Mouse (Mus musculus) neural tube, embryonic 14.5 days (tissue): ENCODE results near the gene Selenoi. TPM values are rescaled to one million over a fixed set of nuclear protein-coding genes. Genes with fewer than 3 reads are reported as not detected.
"Not testable (repeated sequence)": the region's sequence is repeated elsewhere in the genome, so short reads cannot be mapped to it uniquely, and the experiment has no call there.

ENCODE experiments used
- ATAC-seq: fragments of 200-750 bp; cut with Nextera tagmentation; 2 replicates; pipeline ENCODE4 v1.8.0; 2017; ENCODE audit warnings: low read depth, mild to moderate bottlenecking, moderate TSS enrichment, moderate library complexity
- H3K27ac ChIP-seq: fragments of 300-500 bp; sonication (generic); 2 replicates; pipeline ENCODE4 v1.5.1; 2014; ENCODE audit warnings: low read depth, mild to moderate bottlenecking, control low read depth, low read length, moderate library complexity, mixed read lengths
- H3K27me3 ChIP-seq: fragments of 300-500 bp; sonication (generic); 2 replicates; pipeline ENCODE4 v1.6.1; 2014; ENCODE audit warnings: low read length; ENCODE audit not compliant: control insufficient read depth, insufficient read depth
- H3K36me3 ChIP-seq: fragments of 300-500 bp; sonication (generic); 2 replicates; pipeline ENCODE4 v1.6.1; 2014; ENCODE audit warnings: low read length, mixed read lengths; ENCODE audit not compliant: control insufficient read depth, insufficient read depth
- H3K4me1 ChIP-seq: fragments of 300-500 bp; sonication (generic); 2 replicates; pipeline ENCODE4 v1.6.1; 2014; ENCODE audit warnings: low read length; ENCODE audit not compliant: control insufficient read depth, insufficient read depth
- H3K4me2 ChIP-seq: fragments of 300-500 bp; sonication (generic); 2 replicates; pipeline ENCODE4 v1.6.1; 2014; ENCODE audit warnings: mild to moderate bottlenecking, low read depth, low read length, control low read depth
- H3K4me3 ChIP-seq: fragments of 300-500 bp; sonication (generic); 2 replicates; pipeline ENCODE4 v1.5.1; 2014; ENCODE audit warnings: low read depth, low read length, control low read depth, mixed read lengths
- H3K9ac ChIP-seq: fragments of 300-500 bp; sonication (generic); replicated peaks from 2 replicates; pipeline ENCODE4 v1.6.1; 2014; ENCODE audit warnings: low read depth, mild to moderate bottlenecking, control low read depth, low read length, mixed read lengths
- H3K9me3 ChIP-seq: fragments of 300-500 bp; sonication (generic); 2 replicates; pipeline ENCODE4 v1.6.1; 2016; ENCODE audit warnings: low read length; ENCODE audit not compliant: control insufficient read depth
- WGBS: fragments of 180-500 bp; shearing (Covaris S2); extraction: QIAGEN DNeasy Blood & Tissue Kit; methylation state at CpG from one replicate; pipeline ENCODE4 v1.1.7; 2014; 5-methylcytosine and 5-hydroxymethylcytosine counted together
- polyA plus RNA-seq: library from polyadenylated mRNA; unstranded; fragments of >200 nt; fragmentation: Nextera tagmentation; extraction: Ambion mirVana; gene quantifications from 2 replicates; pipeline ENCODE4 v1.2.1, GENCODE M21; 2014

The Selenoi gene
- polyA plus RNA-seq, 1 experiment from 2014 or later, result 45.3 TPM

GRCm38 (mm10) chr5:30205034-30205433 lies 27.3 kb upstream of the Selenoi start:
- H3K4me3 ChIP-seq, result no peak overlapping the region
- no peaks in the 10 kb centered on the region for H3K27me3 ChIP-seq
- H3K4me1 ChIP-seq, result no peaks in the 10 kb centered on the region
- H3K9me3 ChIP-seq, result no peaks in the 10 kb centered on the region
- no peaks in the 10 kb centered on the region for H3K36me3 ChIP-seq
- H3K27ac ChIP-seq, result no peak overlapping the region
- no peak for ATAC-seq
- 62% methylated on average over 3 of the region's 3 CpGs for WGBS
- H3K4me2 ChIP-seq, result no peak overlapping the region
- no peak overlapping the region for H3K9ac ChIP-seq

DNA sequence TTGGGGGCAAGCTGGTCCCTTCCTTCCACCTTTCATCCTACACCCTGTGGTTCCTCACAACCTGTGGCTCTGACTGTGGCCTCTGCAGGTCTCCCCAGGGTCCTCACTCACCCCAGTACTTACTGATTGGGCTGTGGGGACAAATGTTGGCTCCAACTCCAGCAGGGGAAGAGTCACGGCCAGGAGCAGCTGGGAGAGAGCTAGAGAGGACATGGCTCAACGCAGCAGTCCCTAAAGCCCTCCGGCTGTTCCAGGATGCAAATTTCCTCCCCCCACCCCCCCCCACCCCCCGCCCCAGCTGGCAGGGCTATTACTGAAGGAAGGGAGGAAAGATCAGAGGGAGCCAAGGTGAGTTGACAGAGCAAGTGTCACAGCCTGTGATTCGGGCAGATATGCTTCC lies 26.9 kb upstream of the Selenoi start, which contains the start of gene Adgrf3:
TSS of gene Adgrf3 (minus strand) at position 230 of the 400 bp plus-strand sequence.
- no peak for ATAC-seq
- H3K27ac ChIP-seq, result no peak within 1 kb of the TSS
- H3K4me3 ChIP-seq, result no peak within 1 kb of the TSS
- WGBS, result 23% methylated on average over 4 of the region's 5 CpGs
- H3K9ac ChIP-seq, result no peak within 1 kb of the TSS
- H3K9me3 ChIP-seq, result no peaks in the 10 kb centered on the region
- H3K4me2 ChIP-seq, result no peak within 1 kb of the TSS
- H3K36me3 ChIP-seq, result no peaks in the 10 kb centered on the region
- H3K4me1 ChIP-seq, result no peaks in the 10 kb centered on the region
- no peaks in the 10 kb centered on the region for H3K27me3 ChIP-seq

DNA sequence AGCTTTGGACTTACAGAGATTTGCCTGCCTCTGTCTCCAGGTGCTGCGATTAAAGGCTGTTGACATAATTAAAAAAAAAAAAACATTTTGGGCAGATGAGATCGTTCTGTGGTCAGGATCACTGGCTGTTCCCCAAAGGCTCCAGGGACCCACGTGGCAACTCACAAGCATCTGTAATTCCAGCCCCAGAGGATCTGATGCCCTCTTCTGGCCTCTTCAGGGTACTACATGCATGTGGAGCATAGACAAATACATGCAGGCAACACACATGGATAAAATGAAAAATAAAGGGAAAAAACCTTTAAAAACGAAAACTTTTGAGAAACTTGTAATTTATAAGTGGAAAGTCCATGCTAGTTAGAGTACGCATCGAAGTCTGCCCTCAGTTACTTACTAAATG lies 25.1 kb upstream of the Selenoi start:
- no peaks in the 10 kb centered on the region for H3K9me3 ChIP-seq
- no peaks in the 10 kb centered on the region for H3K27me3 ChIP-seq
- H3K9ac ChIP-seq, result no peak overlapping the region
- H3K27ac ChIP-seq, result no peak overlapping the region
- no peak overlapping the region for H3K4me2 ChIP-seq
- H3K4me1 ChIP-seq, result no peaks in the 10 kb centered on the region
- 67% methylated on average over 6 of the region's 6 CpGs for whole genome bisulfite sequencing
- no peak for ATAC-seq
- H3K4me3 ChIP-seq, result no peak overlapping the region
- H3K36me3 ChIP-seq, result no peaks in the 10 kb centered on the region

DNA sequence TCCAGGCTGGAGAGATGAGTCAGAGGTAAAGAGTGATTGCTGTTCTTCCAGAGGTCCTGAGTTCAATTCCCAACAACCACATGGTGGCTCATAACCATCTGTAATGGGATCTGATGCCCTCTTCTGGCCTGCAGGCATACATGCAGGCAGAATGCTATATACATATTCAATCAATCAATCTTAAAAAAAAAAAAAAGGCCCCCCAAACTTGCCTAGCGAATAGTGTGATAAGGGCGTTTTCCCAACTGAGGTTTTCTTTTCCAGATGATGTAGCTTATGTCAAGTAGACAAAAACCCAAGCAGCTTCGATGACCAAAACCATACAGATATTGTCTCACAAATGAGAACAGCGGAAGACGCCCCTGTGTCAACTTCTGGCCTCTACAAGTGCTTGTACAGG lies 21.6 kb upstream of the Selenoi start:
- H3K9me3 ChIP-seq, H3K9ac ChIP-seq, H3K4me1 ChIP-seq, H3K27ac ChIP-seq, H3K27me3 ChIP-seq, ATAC-seq, H3K4me2 ChIP-seq, H3K36me3 ChIP-seq, H3K4me3 ChIP-seq: not testable (repeated sequence)
- WGBS, result 94% methylated on average over 5 of the region's 5 CpGs

DNA sequence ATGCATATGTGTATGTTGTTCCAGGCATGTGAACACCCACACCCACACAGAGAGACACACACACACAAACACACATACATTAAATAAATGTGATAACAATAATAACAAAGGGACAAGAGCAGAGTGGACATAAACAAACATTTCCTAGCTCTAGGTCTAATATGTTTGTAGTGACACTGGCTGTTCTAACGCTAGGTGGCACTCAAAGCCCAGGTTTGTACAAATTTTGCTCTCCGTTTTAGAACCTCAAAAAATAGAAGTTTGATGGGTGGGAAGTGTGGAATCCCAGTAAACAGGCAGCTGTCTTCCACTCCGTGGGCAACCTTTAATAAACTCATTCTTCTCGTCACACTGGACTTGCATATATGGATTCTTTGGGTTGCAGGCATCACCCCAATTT lies 17.5 kb upstream of the Selenoi start:
- H3K4me2 ChIP-seq, result no peak overlapping the region
- no peaks in the 10 kb centered on the region for H3K27me3 ChIP-seq
- H3K9ac ChIP-seq, result no peak overlapping the region
- no peaks in the 10 kb centered on the region for H3K36me3 ChIP-seq
- no peaks in the 10 kb centered on the region for H3K9me3 ChIP-seq
- H3K4me1 ChIP-seq, result no peaks in the 10 kb centered on the region
- H3K27ac ChIP-seq, result no peak overlapping the region
- H3K4me3 ChIP-seq, result no peak overlapping the region
- 9% methylated on average over 4 of the region's 4 CpGs for WGBS
- ATAC-seq, result no peak; the same call in 1 of the 2 replicates

- no peaks in the 10 kb centered on the region for H3K4me1 ChIP-seq
- H3K9me3 ChIP-seq, result no peaks in the 10 kb centered on the region
- ATAC-seq, result no peak
- no peaks in the 10 kb centered on the region for H3K27me3 ChIP-seq
- 80% methylated on average over 5 of the region's 5 CpGs for WGBS
- H3K4me3 ChIP-seq, result no peak overlapping the region
- H3K4me2 ChIP-seq, result no peak overlapping the region
- H3K27ac ChIP-seq, result no peak overlapping the region
- H3K36me3 ChIP-seq, result no peaks in the 10 kb centered on the region
- H3K9ac ChIP-seq, result no peak overlapping the region
These were observed 16.4 kb upstream of the Selenoi start for GRCm38 (mm10) chr5:30215970-30216369.

DNA sequence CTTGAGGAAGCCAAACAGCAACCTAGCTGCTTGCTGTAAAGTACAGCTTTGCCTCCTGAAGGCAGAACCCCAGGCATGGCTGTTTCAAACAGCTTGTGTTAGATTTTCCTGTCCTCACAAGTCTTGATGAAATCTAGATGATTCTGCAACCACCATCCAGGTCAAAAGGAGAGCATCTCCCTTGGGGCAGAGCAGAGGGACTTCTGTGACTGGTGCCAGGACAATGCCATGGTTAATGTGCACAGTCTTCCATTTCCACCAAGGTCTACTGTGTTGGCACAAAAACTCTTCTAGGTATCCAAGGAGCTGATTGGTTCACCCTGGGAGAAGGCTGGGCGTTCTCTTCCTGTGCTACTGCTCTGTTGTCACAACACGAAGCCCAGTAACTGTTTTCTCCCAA lies 12.7 kb upstream of the Selenoi start:
- 95% methylated on average over 2 of the region's 2 CpGs for WGBS
- Histone ChIP-seq H3K36me3 (no peaks in the 10 kb centered on the region; the same call in 1 of the 2 replicates), H3K4me1 (no peaks in the 10 kb centered on the region), H3K27me3 (no peaks in the 10 kb centered on the region), H3K27ac (no peak overlapping the region), H3K4me3 (no peak overlapping the region), H3K4me2 (no peak overlapping the region), H3K9me3 (no peaks in the 10 kb centered on the region), H3K9ac (no peak overlapping the region)
- no peak for ATAC-seq

DNA sequence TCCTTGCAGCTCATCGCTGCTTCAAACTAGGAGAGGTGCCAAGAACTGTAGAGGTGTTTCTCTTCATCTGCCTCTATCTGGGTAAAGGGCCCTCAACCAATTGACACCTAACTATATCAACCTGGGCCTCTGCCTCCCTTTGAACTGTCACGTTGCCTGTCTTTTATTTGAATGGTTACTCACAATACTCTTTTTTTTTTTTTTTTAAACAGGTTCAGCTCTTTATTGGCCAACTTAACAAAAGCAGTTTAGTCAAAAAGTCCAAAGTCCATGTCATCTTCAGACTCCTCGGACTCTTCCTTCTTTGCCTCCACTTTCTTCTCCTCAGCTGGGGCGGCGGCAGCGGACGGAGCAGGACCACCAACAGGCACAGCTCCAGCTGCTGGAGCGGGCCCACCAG lies 11.7 kb upstream of the Selenoi start:
- no peak overlapping the region for H3K4me2 ChIP-seq
- ATAC-seq, result no peak
- H3K9ac ChIP-seq, result no peak overlapping the region
- H3K4me3 ChIP-seq, result no peak overlapping the region
- H3K4me1 ChIP-seq, result no peaks in the 10 kb centered on the region
- no peak overlapping the region for H3K27ac ChIP-seq
- 86% methylated on average over 8 of the region's 8 CpGs for WGBS
- no peaks in the 10 kb centered on the region for H3K9me3 ChIP-seq
- no peaks in the 10 kb centered on the region; the same call in 1 of the 2 replicates for H3K36me3 ChIP-seq
- no peaks in the 10 kb centered on the region for H3K27me3 ChIP-seq

DNA sequence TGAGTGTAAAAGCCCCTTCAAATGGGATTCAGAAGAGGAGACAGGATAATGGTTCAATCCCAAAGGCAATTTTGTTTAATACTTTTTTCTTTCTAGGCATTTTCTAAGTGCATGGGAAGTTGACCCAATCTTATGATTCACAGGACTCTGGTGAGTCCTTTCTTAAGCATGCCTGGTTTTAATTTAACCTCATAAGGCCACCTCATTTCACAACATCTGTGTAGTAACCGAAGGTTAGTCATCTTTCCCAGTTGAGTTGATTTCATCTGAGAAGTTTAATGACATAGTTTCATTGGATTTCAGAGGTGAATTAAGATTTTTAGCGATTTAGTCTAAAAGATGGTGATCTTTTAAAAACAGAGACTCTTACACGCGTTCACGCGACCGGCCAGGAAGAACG lies 9.7 kb upstream of the Selenoi start:
- Histone ChIP-seq H3K27me3 (no peaks in the 10 kb centered on the region), H3K4me3 (no peak overlapping the region), H3K36me3 (no peaks in the 10 kb centered on the region; the same call in 1 of the 2 replicates), H3K9me3 (no peaks in the 10 kb centered on the region), H3K4me1 (no peaks in the 10 kb centered on the region), H3K9ac (no peak overlapping the region), H3K27ac (no peak overlapping the region), H3K4me2 (no peak overlapping the region)
- 96% methylated on average over 8 of the region's 8 CpGs for WGBS
- no peak for ATAC-seq

DNA sequence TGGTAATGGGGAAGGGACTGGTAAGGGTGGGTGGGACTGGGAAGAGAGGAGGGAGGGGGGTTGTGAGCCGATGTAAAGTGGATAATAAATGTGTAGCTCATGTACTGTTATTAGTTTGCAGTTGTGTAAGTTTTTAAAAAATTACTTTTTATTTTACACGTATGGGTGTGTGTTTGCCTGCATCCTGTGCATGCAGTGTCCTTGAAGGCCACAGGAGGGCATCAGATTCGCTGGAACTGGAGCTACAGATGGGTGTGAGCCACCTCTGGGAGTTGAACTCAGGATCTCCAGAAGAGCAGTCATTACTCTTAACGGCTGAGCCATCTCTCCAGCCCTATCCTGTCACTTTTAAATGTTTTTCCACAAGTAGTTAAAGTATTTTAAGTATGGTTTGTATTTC lies 1.5 kb upstream of the Selenoi start:
- Histone ChIP-seq H3K4me3 (no peak overlapping the region; the same call in 1 of the 2 replicates), H3K27me3 (no peaks in the 10 kb centered on the region), H3K36me3 (no peaks in the 10 kb centered on the region), H3K9me3 (no peaks in the 10 kb centered on the region), H3K27ac (no peak overlapping the region), H3K4me1 (peaks cover 23% of the 10 kb centered on the region), H3K4me2 (no peak overlapping the region), H3K9ac (no peak overlapping the region)
- no peak for ATAC-seq
- 82% methylated on average over 4 of the region's 4 CpGs for WGBS
